Mouse (Mus musculus) hindbrain, embryonic 14.5 days (tissue): Measurements from ENCODE around the gene Incenp. TPM values are rescaled to one million over a fixed set of nuclear protein-coding genes. Genes with fewer than 3 reads are reported as not detected.
"Not testable (repeated sequence)": the region's sequence is repeated elsewhere in the genome, so short reads cannot be mapped to it uniquely, and the experiment has no call there.

ENCODE experiments used
- ATAC-seq: fragments of 200-750 bp; cut with Nextera tagmentation; 2 replicates; pipeline ENCODE4 v1.8.0; 2017; ENCODE audit warnings: moderate number of reproducible peaks, mild to moderate bottlenecking, moderate TSS enrichment, moderate library complexity; ENCODE audit not compliant: low FRiP score
- DNase-seq: peaks from one replicate; pipeline ENCODE4 v3.0.0-alpha.2; 2015; ENCODE audit warnings: low spot score
- H3K27ac ChIP-seq: fragments of 300-500 bp; sonication (generic); 2 replicates; pipeline ENCODE4 v1.5.1; 2014; ENCODE audit warnings: mild to moderate bottlenecking, moderate library complexity
- H3K27me3 ChIP-seq: fragments of 300-500 bp; sonication (generic); 2 replicates; pipeline ENCODE4 v1.6.1; 2014; ENCODE audit warnings: mild to moderate bottlenecking, low read length, mixed read lengths; ENCODE audit not compliant: control insufficient read depth, insufficient read depth
- H3K36me3 ChIP-seq: fragments of 300-500 bp; sonication (generic); replicated peaks from 2 replicates; pipeline ENCODE4 v1.6.1; 2014; ENCODE audit not compliant: control insufficient read depth, insufficient read depth
- H3K4me1 ChIP-seq: fragments of 300-500 bp; sonication (generic); replicated peaks from 2 replicates; pipeline ENCODE4 v1.6.1; 2014; ENCODE audit warnings: antibody characterized with exemption, low read length, mixed read lengths; ENCODE audit not compliant: control insufficient read depth, insufficient read depth
- H3K4me2 ChIP-seq: fragments of 300-500 bp; sonication (generic); replicated peaks from 2 replicates; pipeline ENCODE4 v1.6.1; 2014; ENCODE audit warnings: mild to moderate bottlenecking, moderate library complexity
- H3K4me3 ChIP-seq: fragments of 300-500 bp; sonication (generic); replicated peaks from 2 replicates; pipeline ENCODE4 v1.5.1; 2014; ENCODE audit warnings: mild to moderate bottlenecking, low read length
- H3K9ac ChIP-seq: fragments of 300-500 bp; sonication (generic); 2 replicates; pipeline ENCODE4 v1.6.1; 2014
- H3K9me3 ChIP-seq: fragments of 300-500 bp; sonication (generic); 2 replicates; pipeline ENCODE4 v1.6.1; 2016; ENCODE audit warnings: low read length; ENCODE audit not compliant: control insufficient read depth
- WGBS: fragments of 180-500 bp; shearing (Covaris S2); extraction: QIAGEN DNeasy Blood & Tissue Kit; methylation state at CpG from one replicate; pipeline ENCODE4 v1.1.7; 2014; 5-methylcytosine and 5-hydroxymethylcytosine counted together
- microRNA-seq: library from miRNA; unstranded; fragments of <30 nt; microRNA quantifications from one replicate; pipeline ENCODE4, GENCODE M21; 2016
- polyA plus RNA-seq: library from polyadenylated mRNA; unstranded; fragments of >200 nt; fragmentation: Nextera tagmentation; extraction: Ambion mirVana; gene quantifications from 2 replicates; pipeline ENCODE4 v1.2.1, GENCODE M21; 2014

Gene Incenp
- polyA plus RNA-seq, 1 experiment from 2014 or later: 18.9 TPM

- H3K9ac ChIP-seq, H3K36me3 ChIP-seq, H3K27me3 ChIP-seq, DNase-seq, H3K9me3 ChIP-seq, H3K4me1 ChIP-seq, H3K4me2 ChIP-seq, ATAC-seq, H3K27ac ChIP-seq, H3K4me3 ChIP-seq: not testable (repeated sequence)
- 92% methylated on average over 2 of the region's 3 CpGs for WGBS
Observed at GRCm38 (mm10) chr19:9860821-9861220, 38.5 kb downstream of the Incenp start.

- H3K27me3 ChIP-seq, H3K36me3 ChIP-seq, H3K9ac ChIP-seq, H3K4me2 ChIP-seq, H3K4me3 ChIP-seq, ATAC-seq, H3K27ac ChIP-seq, H3K9me3 ChIP-seq, DNase-seq, H3K4me1 ChIP-seq: not testable (repeated sequence)
- 35% methylated on average over 3 of the region's 3 CpGs for WGBS
Observed at GRCm38 (mm10) chr19:9849368-9850075, 49.8 kb downstream of the Incenp start.

GRCm38 (mm10) chr19:9847262-9847661, 52.1 kb downstream of the Incenp start, which contains the start of gene Scgb2a2:
Gene Scgb2a2, plus strand, starts transcription at chr19:9847562.
- H3K4me3 ChIP-seq: no peak within 1 kb of the TSS
- ATAC-seq (no peak), DNase-seq (no peak)
- H3K27me3 ChIP-seq: no peaks in the 10 kb centered on the region
- H3K9ac ChIP-seq: no peak within 1 kb of the TSS
- no peak within 1 kb of the TSS for H3K27ac ChIP-seq
- WGBS: 90% methylated on average over 2 of the region's 2 CpGs
- no peak within 1 kb of the TSS for H3K4me2 ChIP-seq
- H3K36me3 ChIP-seq: no peaks in the 10 kb centered on the region
- no peaks in the 10 kb centered on the region for H3K4me1 ChIP-seq
- no peaks in the 10 kb centered on the region for H3K9me3 ChIP-seq

GRCm38 (mm10) chr19:9837341-9837715, 62.0 kb downstream of the Incenp start:
- no peak overlapping the region for H3K9ac ChIP-seq
- H3K4me3 ChIP-seq: no peak overlapping the region
- no peaks in the 10 kb centered on the region for H3K4me1 ChIP-seq
- 65% methylated on average over 2 of the region's 2 CpGs for WGBS
- no peak overlapping the region for H3K4me2 ChIP-seq
- no peak overlapping the region for H3K27ac ChIP-seq
- H3K36me3 ChIP-seq: no peaks in the 10 kb centered on the region
- H3K9me3 ChIP-seq: no peaks in the 10 kb centered on the region
- peak; percentile 62 for ATAC-seq
- no peaks in the 10 kb centered on the region for H3K27me3 ChIP-seq
- no peak for DNase-seq

- H3K27ac ChIP-seq, DNase-seq, H3K9me3 ChIP-seq, H3K4me1 ChIP-seq, H3K27me3 ChIP-seq, H3K36me3 ChIP-seq: not testable (repeated sequence)
- WGBS: 15% methylated on average over 18 of the region's 21 CpGs
- ATAC-seq: peak; percentile 93
- Histone ChIP-seq H3K4me3 (peak overlapping the region; percentile 25), H3K9ac (0 out of 2 replicates have a peak overlapping the region, but pooled peaks have one; percentile 33), H3K4me2 (peak overlapping the region; percentile 41)
Observed at GRCm38 (mm10) chr19:9836581-9837340, 62.6 kb downstream of the Incenp start.

Small RNAs within 50 kb of the gene (microRNA-seq; reads per million reads assigned to microRNA genes)
- gene Gm22369 (not detected), gene Gm24484 (not detected)

Other genes with a start within 250 kb of the Incenp start
- gene Scgb2a2, start 52.0 kb downstream of the Incenp start, polyA plus RNA-seq: not detected in 2 replicates
- gene Fth1, start 81.0 kb upstream of the Incenp start, polyA plus RNA-seq: 1,735 and 1,844 TPM in 2 replicates
- gene Best1, start 102.1 kb upstream of the Incenp start, polyA plus RNA-seq: 2.3 and 2.6 TPM in 2 replicates
- gene Rab3il1, start 102.1 kb upstream of the Incenp start, polyA plus RNA-seq: 19.3 and 23.8 TPM in 2 replicates
- 24.7 and 25.7 TPM in 2 replicates for gene Fads3, start 142.0 kb upstream of the Incenp start, polyA plus RNA-seq
- 70.5 and 87.5 TPM in 2 replicates for gene Fads2, start 202.2 kb upstream of the Incenp start, polyA plus RNA-seq